Mouse (Mus musculus) bone marrow, adult 2 months (tissue): ENCODE measurements at regions not wholly inside any gene's neighbourhood (a gene's known extent, or its start where the extent isn't known, plus 50 kb on each side); places are given as distances from the start of the nearest gene placed in this dataset.

Source experiments
- CTCF ChIP-seq: fragments of 200-500 bp; IDR thresholded peaks from 2 replicates; pipeline ENCODE4 v1.5.1; 2011; ENCODE audit warnings: low read length, control low read depth; ENCODE audit not compliant: control insufficient read depth, insufficient read depth
- POLR2A ChIP-seq: fragments of 200-500 bp; IDR thresholded peaks from 2 replicates; pipeline ENCODE4 v1.6.1; 2011; ENCODE audit warnings: low read depth, mild to moderate bottlenecking, control low read depth, low read length, borderline replicate concordance; ENCODE audit not compliant: control insufficient read depth

GRCm38 (mm10) chr3:21898241-21898640 lies 178.2 kb upstream of the Tbl1xr1 start:
- no peak for TF ChIP-seq CTCF
- TF ChIP-seq POLR2A, result no peak
